Mouse (Mus musculus): Measurements from ENCODE around the gene Midn.
A peak's percentile ranks its signal among the peaks of the same experiment; 100 is the strongest.

Gene Midn

GRCm38 (mm10) chr10:80168038-80168661 lies 20.1 kb downstream of the Midn start:
- peak; percentile 20; the same call in 1 of the 2 replicates for ATAC-seq (ENCODE audit: insufficient number of reproducible peaks, low FRiP score, low TSS enrichment)

- no peak for ATAC-seq (ENCODE audit: insufficient number of reproducible peaks, low FRiP score, low TSS enrichment)
These were observed 21.0 kb downstream of the Midn start for GRCm38 (mm10) chr10:80169070-80169469.

GRCm38 (mm10) chr10:80169651-80170050 lies 21.6 kb downstream of the Midn start:
- no peak for ATAC-seq (ENCODE audit: insufficient number of reproducible peaks, low FRiP score, low TSS enrichment)

GRCm38 (mm10) chr10:80170052-80170451 lies 22.0 kb downstream of the Midn start:
- no peak for ATAC-seq (ENCODE audit: insufficient number of reproducible peaks, low FRiP score, low TSS enrichment)

- ATAC-seq (ENCODE audit: insufficient number of reproducible peaks, low FRiP score, low TSS enrichment) = no peak
These were observed 22.5 kb downstream of the Midn start for GRCm38 (mm10) chr10:80170601-80171021.

- no peak for ATAC-seq (ENCODE audit: insufficient number of reproducible peaks, low FRiP score, low TSS enrichment)
These were observed 23.2 kb downstream of the Midn start for GRCm38 (mm10) chr10:80171252-80171651.

- no peak for ATAC-seq (ENCODE audit: insufficient number of reproducible peaks, low FRiP score, low TSS enrichment)
These were observed 23.9 kb downstream of the Midn start for GRCm38 (mm10) chr10:80171760-80172526.

GRCm38 (mm10) chr10:80172527-80173292 lies 24.6 kb downstream of the Midn start, which contains the start of gene 1600002K03Rik:
1600002K03Rik (plus strand) TSS chr10:80172944.
- ATAC-seq (ENCODE audit: insufficient number of reproducible peaks, low FRiP score, low TSS enrichment) = peak; percentile 34; the same call in 1 of the 2 replicates

- no peak for ATAC-seq (ENCODE audit: insufficient number of reproducible peaks, low FRiP score, low TSS enrichment)
These were observed 25.3 kb downstream of the Midn start for GRCm38 (mm10) chr10:80173358-80173757.

GRCm38 (mm10) chr10:80173955-80174640 lies 26.0 kb downstream of the Midn start:
- no peak for ATAC-seq (ENCODE audit: insufficient number of reproducible peaks, low FRiP score, low TSS enrichment)

GRCm38 (mm10) chr10:80174705-80175104 lies 26.6 kb downstream of the Midn start:
- no peak for ATAC-seq (ENCODE audit: insufficient number of reproducible peaks, low FRiP score, low TSS enrichment)

GRCm38 (mm10) chr10:80175536-80176269 lies 27.6 kb downstream of the Midn start:
- ATAC-seq (ENCODE audit: insufficient number of reproducible peaks, low FRiP score, low TSS enrichment) = no peak

- no peak for ATAC-seq (ENCODE audit: insufficient number of reproducible peaks, low FRiP score, low TSS enrichment)
These were observed 28.3 kb downstream of the Midn start for GRCm38 (mm10) chr10:80176270-80176834.

GRCm38 (mm10) chr10:80177441-80178279 lies 29.6 kb downstream of the Midn start:
- no peak for ATAC-seq (ENCODE audit: insufficient number of reproducible peaks, low FRiP score, low TSS enrichment)

GRCm38 (mm10) chr10:80179068-80180051 lies 31.3 kb downstream of the Midn start, which contains the start of gene Efna2:
Efna2 (plus strand) TSS chr10:80179482.
- ATAC-seq (ENCODE audit: insufficient number of reproducible peaks, low FRiP score, low TSS enrichment) = no peak; the same call in 1 of the 2 replicates

GRCm38 (mm10) chr10:80180288-80180687 lies 32.2 kb downstream of the Midn start:
- ATAC-seq (ENCODE audit: insufficient number of reproducible peaks, low FRiP score, low TSS enrichment) = no peak

GRCm38 (mm10) chr10:80180823-80181222 lies 32.8 kb downstream of the Midn start:
- ATAC-seq (ENCODE audit: insufficient number of reproducible peaks, low FRiP score, low TSS enrichment) = no peak

Data from cerebellum, adult (tissue).